Mouse (Mus musculus): ENCODE measurements around the gene Arpc3. TPM values are rescaled to one million over a fixed set of nuclear protein-coding genes. Genes with fewer than 3 reads are reported as not detected.
"Not testable (repeated sequence)": the region's sequence is repeated elsewhere in the genome, so short reads cannot be mapped to it uniquely, and the experiment has no call there.

Gene Arpc3
- total RNA-seq, 2 experiments from 2014 or later = 45.2 to 62.8 TPM

DNA sequence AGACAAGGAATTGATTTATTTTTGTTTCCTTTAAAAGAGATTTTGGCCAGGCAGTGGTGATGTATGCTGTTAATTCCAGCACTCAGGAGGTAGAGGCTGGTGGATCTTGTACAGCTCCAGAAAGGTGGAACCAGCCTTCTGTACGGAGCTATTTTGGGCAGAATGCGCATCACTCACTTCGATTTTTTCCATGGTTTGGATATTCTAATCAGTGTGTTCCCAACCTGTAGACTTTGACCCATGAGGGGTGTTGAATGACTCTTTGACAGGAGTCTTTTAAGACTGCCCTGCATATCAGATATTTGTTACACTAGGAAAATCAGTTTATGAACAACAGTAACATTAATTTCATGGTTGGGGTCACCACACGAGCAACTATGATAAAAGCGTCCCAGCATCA lies 59.6 kb downstream of the Arpc3 start:
- TF ChIP-seq CTCF (IDR thresholded peaks at IDR 0.05) = no peak
- Histone ChIP-seq H3K4me3 (no peak overlapping the region), H3K27ac (no peak overlapping the region)
- no peak for DNase-seq
- intact Hi-C loops (cut with DNase I) = no loop called here

DNA sequence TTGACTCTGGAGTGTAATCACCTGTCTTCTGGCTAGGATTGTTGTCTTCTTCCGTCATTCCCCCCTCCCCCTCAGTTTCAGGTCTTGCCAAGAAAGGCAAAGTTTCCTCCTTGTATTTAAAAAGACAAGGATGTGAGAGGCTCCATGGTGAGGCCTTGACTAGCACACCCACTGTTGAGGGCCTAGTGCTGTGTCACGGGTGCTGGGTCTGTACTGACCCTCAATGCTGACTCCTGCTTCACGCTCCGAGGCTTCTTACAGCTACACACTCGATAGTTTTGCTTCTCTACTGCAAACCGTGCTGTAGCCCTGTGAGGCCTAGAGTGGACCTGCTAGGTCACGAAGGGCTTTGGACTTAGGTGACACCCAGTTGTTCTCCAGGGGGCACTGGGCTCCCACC lies 60.5 kb downstream of the Arpc3 start:
- intact Hi-C loops (cut with DNase I) = no loop called here
- no peak for DNase-seq
- H3K4me3 ChIP-seq = no peak overlapping the region
- no peak for TF ChIP-seq CTCF (IDR thresholded peaks at IDR 0.05)
- H3K27ac ChIP-seq = no peak overlapping the region

DNA sequence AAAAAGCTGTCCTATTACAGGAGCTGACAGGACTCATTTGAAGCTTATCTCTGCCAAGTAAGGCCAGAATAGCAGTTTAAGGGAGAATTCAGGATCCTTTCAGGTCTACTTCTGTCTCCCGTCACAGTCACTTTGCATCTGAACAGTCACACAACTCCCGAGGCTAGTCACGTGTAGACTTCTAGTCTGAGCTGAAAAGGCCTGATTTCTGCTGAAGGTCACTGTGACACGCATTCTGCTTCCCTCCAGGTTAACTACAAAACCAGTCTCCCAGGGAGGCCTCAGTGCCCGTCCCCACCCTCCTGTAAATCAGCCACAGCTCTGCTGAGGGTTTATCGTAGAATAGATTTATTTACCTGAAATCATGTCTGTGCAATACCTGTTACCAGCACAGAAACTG lies 61.5 kb downstream of the Arpc3 start:
- no peak for DNase-seq
- no peak for TF ChIP-seq CTCF (IDR thresholded peaks at IDR 0.05)
- intact Hi-C loops (cut with DNase I) = no loop called here
- Histone ChIP-seq H3K4me3 (no peak overlapping the region), H3K27ac (no peak overlapping the region)

DNA sequence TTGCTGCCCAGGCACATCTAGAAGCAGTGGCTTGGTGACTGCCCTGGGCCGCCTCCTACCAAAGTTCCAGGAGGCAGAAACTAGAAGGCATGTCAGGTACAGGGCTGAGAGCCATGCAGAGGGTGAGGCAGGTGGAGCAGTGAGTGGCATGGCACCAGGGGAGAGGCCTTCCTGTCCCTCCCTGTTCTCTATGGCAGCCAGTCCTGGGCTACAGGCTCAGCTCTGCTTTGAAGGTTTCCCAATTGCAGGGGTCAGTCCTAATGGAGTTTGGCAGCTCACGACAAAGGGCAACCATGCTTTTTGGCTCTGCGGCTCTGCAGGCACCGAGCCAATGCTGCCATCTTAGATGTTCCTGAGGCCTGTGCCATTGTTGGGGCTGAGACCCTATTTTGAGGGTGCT lies 62.8 kb downstream of the Arpc3 start:
- no peak for TF ChIP-seq CTCF (IDR thresholded peaks at IDR 0.05)
- no peak overlapping the region for H3K27ac ChIP-seq
- no peak overlapping the region for H3K4me3 ChIP-seq
- intact Hi-C loops (cut with DNase I) = no loop called here
- peak; percentile 16 for DNase-seq

DNA sequence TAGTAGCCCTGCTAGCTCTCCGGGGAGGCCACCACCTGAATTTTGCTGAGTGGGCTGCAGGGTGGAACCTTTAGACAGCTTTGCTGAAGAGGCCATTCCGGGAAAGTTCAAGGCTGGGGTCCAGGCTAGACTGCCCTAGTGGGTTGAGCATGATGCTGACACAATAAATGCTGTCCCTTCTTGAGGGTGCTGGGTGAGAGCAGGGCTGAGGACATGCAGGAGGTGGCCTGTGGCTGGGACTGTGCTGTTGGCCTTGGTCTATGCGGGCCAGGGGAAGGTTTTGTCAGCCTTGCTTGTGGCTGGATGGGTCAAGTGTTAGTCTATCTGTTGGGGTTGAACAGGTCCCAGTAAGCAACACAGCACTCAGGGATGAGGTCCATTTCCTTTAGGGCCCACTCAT lies 63.2 kb downstream of the Arpc3 start:
- no peak for TF ChIP-seq CTCF (IDR thresholded peaks at IDR 0.05)
- DNase-seq = no peak
- Histone ChIP-seq H3K4me3 (no peak overlapping the region), H3K27ac (no peak overlapping the region)
- intact Hi-C loops (cut with DNase I) = no loop called here

DNA sequence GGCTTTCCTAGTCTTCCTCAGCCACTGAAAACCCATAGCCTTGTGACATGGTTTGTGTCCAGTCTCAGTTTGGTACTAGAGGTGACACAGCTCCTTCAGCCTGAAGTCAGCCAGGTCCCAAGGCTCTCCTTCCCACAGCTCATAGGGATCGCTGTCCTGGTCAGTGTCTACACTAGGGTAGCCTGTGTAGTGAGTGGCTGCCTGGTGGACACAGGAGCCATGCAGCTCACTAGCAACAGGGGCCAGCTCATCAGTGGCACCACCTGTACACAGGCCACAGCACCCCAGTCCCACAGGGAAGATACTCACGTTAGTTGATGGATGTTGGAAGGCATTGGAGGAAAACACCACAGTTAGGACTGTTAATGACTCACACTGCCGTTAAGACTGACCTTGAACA lies 63.9 kb downstream of the Arpc3 start:
- DNase-seq = peak; percentile 16
- H3K4me3 ChIP-seq = no peak overlapping the region
- no peak for TF ChIP-seq CTCF (IDR thresholded peaks at IDR 0.05)
- intact Hi-C loops (cut with DNase I) = no loop called here
- H3K27ac ChIP-seq = no peak overlapping the region

DNA sequence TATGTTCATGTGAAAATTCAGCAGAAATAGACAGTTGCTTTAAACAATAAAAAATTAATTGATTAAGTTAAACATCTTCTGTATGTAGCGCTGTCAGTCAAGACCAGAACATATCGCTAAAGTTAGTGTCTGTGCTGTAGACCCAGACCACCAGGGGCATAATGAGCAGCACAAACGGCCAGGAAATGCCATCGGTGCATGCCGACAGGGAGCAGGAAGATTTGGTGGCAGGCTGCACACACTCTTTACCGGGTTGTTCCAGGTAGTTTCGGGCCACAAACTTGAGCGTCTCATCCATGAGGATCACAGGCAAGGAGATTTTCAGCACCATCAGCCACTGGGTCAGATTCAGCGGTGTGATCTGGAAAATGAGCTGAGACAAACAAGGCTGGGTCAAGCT lies 65.4 kb downstream of the Arpc3 start:
- intact Hi-C loops (cut with DNase I); H3K4me3 ChIP-seq; H3K27ac ChIP-seq: not testable (repeated sequence)
- peak; percentile 5 for DNase-seq

DNA sequence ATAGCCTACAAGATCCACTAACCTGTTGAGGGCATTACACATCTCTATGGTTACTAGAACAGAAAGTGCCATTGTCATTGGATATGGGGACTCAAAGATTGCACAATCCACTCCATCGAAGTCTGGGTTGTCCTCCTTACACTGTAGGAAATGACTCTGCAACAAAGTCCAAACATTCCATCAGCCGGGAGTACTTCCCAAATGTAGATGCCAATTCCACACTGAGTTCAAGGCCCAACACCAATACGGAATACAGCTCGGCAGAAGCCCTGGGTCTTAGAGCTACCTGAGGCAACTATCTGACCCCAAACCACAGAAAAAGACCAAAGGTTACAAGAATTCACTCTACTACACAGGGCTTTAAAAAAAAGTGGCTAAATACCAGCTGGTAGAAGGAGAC lies 66.4 kb downstream of the Arpc3 start:
- intact Hi-C loops (cut with DNase I) = no loop called here
- Histone ChIP-seq H3K27ac (no peak overlapping the region), H3K4me3 (no peak overlapping the region)
- DNase-seq = peak; percentile 7
- no peak for TF ChIP-seq CTCF (IDR thresholded peaks at IDR 0.05)

DNA sequence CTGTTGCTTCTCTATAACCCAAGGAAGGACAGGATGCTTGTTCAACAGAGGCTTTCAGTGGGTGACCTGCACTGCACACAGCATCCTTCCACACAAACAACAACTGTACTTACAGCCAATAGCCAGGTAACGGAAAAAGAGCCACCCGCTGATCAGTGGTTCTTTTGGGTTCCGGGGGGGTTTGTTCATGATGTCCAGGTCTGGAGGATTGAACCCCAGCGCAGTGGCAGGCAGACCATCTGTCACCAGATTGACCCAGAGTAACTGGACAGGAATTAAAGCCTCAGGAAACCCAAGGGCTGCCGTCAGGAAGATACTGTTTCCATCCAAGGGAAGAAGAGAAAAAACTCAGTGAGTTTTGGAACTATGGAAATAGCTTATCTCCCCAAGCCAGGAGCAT lies 67.7 kb downstream of the Arpc3 start:
- peak; percentile 10 for DNase-seq
- no peak for TF ChIP-seq CTCF (IDR thresholded peaks at IDR 0.05)
- Histone ChIP-seq H3K27ac (peak overlapping the region; percentile 16; the same call in 1 of the 2 replicates), H3K4me3 (no peak overlapping the region)
- intact Hi-C loops (cut with DNase I) = no loop called here

DNA sequence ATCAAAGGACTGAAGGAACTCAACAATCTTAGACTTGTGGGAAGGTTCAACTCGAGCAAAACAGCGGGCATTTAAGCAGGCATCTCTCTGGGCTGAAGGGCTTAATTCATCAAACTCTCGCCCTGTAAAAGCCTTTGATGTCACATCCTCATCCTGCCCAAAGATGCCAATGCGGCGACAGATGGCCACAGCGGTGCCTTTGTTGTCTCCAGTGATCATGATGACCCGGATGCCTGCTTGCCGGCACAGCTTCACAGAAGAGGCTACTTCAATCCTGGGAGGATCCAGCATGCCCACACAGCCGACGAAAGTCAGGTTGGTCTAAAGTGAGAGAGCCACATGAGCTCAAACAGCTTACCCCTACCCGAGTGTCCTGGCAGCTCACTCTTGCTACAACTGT lies 69.0 kb downstream of the Arpc3 start:
- peak; percentile 6 for DNase-seq
- intact Hi-C loops (cut with DNase I) = no loop called here
- Histone ChIP-seq H3K4me3 (no peak overlapping the region), H3K27ac (no peak overlapping the region)
- no peak for TF ChIP-seq CTCF (IDR thresholded peaks at IDR 0.05)

DNA sequence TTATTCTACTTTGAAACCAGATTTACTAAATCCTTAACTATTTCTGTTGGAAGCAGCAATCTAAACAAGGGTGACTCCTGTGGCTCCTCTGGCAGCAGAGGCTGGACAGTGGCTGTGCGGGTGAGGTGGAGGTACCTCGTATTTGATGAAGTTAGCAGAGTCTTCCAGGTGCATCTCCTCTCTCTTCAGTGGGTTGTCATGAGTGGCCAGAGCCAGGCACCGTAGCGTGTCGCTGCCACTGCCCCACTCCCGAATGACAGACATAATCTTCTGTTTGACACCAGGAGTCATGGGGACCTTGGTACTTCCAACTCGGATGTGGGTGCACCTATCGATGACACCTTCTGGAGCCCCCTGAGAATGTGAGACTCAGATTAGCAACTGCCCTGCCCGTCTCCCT lies 69.8 kb downstream of the Arpc3 start:
- TF ChIP-seq CTCF (IDR thresholded peaks at IDR 0.05) = no peak
- no peak for DNase-seq

More for the DNA sequence above, 69.8 kb downstream of the Arpc3 start:
- Histone ChIP-seq H3K27ac (no peak overlapping the region), H3K4me3 (no peak overlapping the region)
- intact Hi-C loops (cut with DNase I) = no loop called here

Other genes starting within 250 kb of the Arpc3 start
- 100 to 1,000 TPM; 154 to 155 TPM for gene Ppp1cc, start 233.6 kb upstream of the Arpc3 start, total RNA-seq (2021)
- under 1 TPM; 0.28 to 0.61 TPM for gene Hvcn1, start 185.1 kb upstream of the Arpc3 start, total RNA-seq (2021)
- 1 to 10 TPM; 1.8 to 2.0 TPM for gene Tctn1, start 127.4 kb upstream of the Arpc3 start, total RNA-seq (2021)
- gene Pptc7, start 107.5 kb upstream of the Arpc3 start, total RNA-seq (2021) = 100 to 1,000 TPM; 103 to 115 TPM
- gene Rad9b, start 37.6 kb upstream of the Arpc3 start, total RNA-seq (2021) = under 1 TPM; 0.38 to 0.45 TPM
- 10 to 100 TPM; 35.0 to 46.0 TPM for gene Vps29, start 37.5 kb upstream of the Arpc3 start, total RNA-seq (2021)
- 10 to 100 TPM; 22.1 to 28.5 TPM for gene Gpn3, start 20.0 kb upstream of the Arpc3 start, total RNA-seq (2021)
- 1 to 10 TPM; 4.9 to 5.5 TPM for gene Fam216a, start 19.5 kb upstream of the Arpc3 start, total RNA-seq (2021)
- 10 to 100 TPM; 14.3 to 16.8 TPM for gene Anapc7, start 29.8 kb downstream of the Arpc3 start, total RNA-seq (2021)
- 100 to 1,000 TPM; 387 to 963 TPM for gene Atp2a2, start 110.3 kb downstream of the Arpc3 start, total RNA-seq (2021)
- 1 to 10 TPM; 4.6 to 8.5 TPM for gene Ift81, start 222.6 kb downstream of the Arpc3 start, total RNA-seq (2021)

Data from gastrocnemius, adult 2 months (tissue).